Mouse (Mus musculus): ENCODE results near the gene Gm28269. TPM values are rescaled to one million over a fixed set of nuclear protein-coding genes. Genes with fewer than 3 reads are reported as not detected.

Gm28269 gene
- total RNA-seq (2014; fragmentation: Nextera tagmentation): not detected in 2 replicates
- not detected in 2 replicates for total RNA-seq (2017)

- no peak for ATAC-seq (replicated peaks; ENCODE audit: poor library complexity, severe bottlenecking)
Measured at GRCm38 (mm10) chrX:21744997-21745396, at the start of gene Gm28269. Gene Gm28269, minus strand, starts transcription at chrX:21745097.

- ATAC-seq (replicated peaks; ENCODE audit: poor library complexity, severe bottlenecking): no peak
Measured at GRCm38 (mm10) chrX:21716885-21717284, 28.0 kb downstream of the Gm28269 start.

- no peak for ATAC-seq (replicated peaks; ENCODE audit: poor library complexity, severe bottlenecking)
Measured at GRCm38 (mm10) chrX:21715293-21715692, 29.6 kb downstream of the Gm28269 start.

GRCm38 (mm10) chrX:21714829-21715228 is 30.1 kb downstream of the Gm28269 start, which contains the start of gene Slc6a14:
Gene Slc6a14, plus strand, starts transcription at chrX:21714896.
- ATAC-seq (replicated peaks; ENCODE audit: poor library complexity, severe bottlenecking): no peak

GRCm38 (mm10) chrX:21704470-21704869 is 40.4 kb downstream of the Gm28269 start:
- no peak for ATAC-seq (replicated peaks; ENCODE audit: poor library complexity, severe bottlenecking)

- ATAC-seq (replicated peaks; ENCODE audit: poor library complexity, severe bottlenecking): no peak
Measured at GRCm38 (mm10) chrX:21701646-21702045, 43.3 kb downstream of the Gm28269 start.

- no peak for ATAC-seq (replicated peaks; ENCODE audit: poor library complexity, severe bottlenecking)
Measured at GRCm38 (mm10) chrX:21695687-21696086, 49.2 kb downstream of the Gm28269 start.

- no peak for ATAC-seq (replicated peaks; ENCODE audit: poor library complexity, severe bottlenecking)
Measured at GRCm38 (mm10) chrX:21695220-21695619, 49.7 kb downstream of the Gm28269 start.

Other genes starting within 250 kb of the Gm28269 start
- not detected in 2 replicates for gene Slc6a14, start 30.2 kb downstream of the Gm28269 start, total RNA-seq (2014; fragmentation: Nextera tagmentation)
- not detected in 2 replicates for gene Slc6a14, start 30.2 kb downstream of the Gm28269 start, total RNA-seq (2017)